Mouse (Mus musculus): ENCODE results near the gene Slc1a1. TPM values are rescaled to one million over a fixed set of nuclear protein-coding genes. Genes with fewer than 3 reads are reported as not detected.

Slc1a1 gene
- polyA plus RNA-seq, 1 experiment = 23.4 TPM

GRCm38 (mm10) chr19:28929034-28929433 is 94.2 kb downstream of the Slc1a1 start:
- TF ChIP-seq CTCF (IDR thresholded peaks at IDR 0.05; ENCODE audit: extremely low read depth, insufficient read length, insufficient replicate concordance, low read depth, low read length) (no peak), POLR2A (IDR thresholded peaks at IDR 0.05; ENCODE audit: low read depth, low read length) (no peak)
- no peak overlapping the region for H3K27ac ChIP-seq (ENCODE audit: insufficient read depth, low read depth, low read length)

GRCm38 (mm10) chr19:28934897-28935296 is 100.0 kb downstream of the Slc1a1 start:
- WGBS = 37% methylated on average over 3 of the region's 3 CpGs
- H3K27ac ChIP-seq (ENCODE audit: insufficient read depth, low read depth, low read length) = no peak overlapping the region
- H3K27me3 ChIP-seq (ENCODE audit: control insufficient read depth, insufficient read depth, low read length) = no peaks in the 10 kb centered on the region
- H3K4me3 ChIP-seq (ENCODE audit: low read depth, low read length) = no peak overlapping the region
- no peaks in the 10 kb centered on the region for H3K36me3 ChIP-seq (ENCODE audit: control insufficient read depth, insufficient read depth, low read length)
- peaks cover 3% of the 10 kb centered on the region; the same call in 1 of the 2 replicates for H3K4me1 ChIP-seq (ENCODE audit: control insufficient read depth, insufficient read depth, insufficient read length, low read length)
- TF ChIP-seq CTCF (IDR thresholded peaks at IDR 0.05; ENCODE audit: extremely low read depth, insufficient read length, insufficient replicate concordance, low read depth, low read length) (no peak), POLR2A (IDR thresholded peaks at IDR 0.05; ENCODE audit: low read depth, low read length) (no peak)

More at GRCm38 (mm10) chr19:28929034-28929433, 94.2 kb downstream of the Slc1a1 start:
- Histone ChIP-seq H3K36me3 (ENCODE audit: control insufficient read depth, insufficient read depth, low read length) (no peaks in the 10 kb centered on the region), H3K27me3 (ENCODE audit: control insufficient read depth, insufficient read depth, low read length) (no peaks in the 10 kb centered on the region), H3K4me3 (ENCODE audit: low read depth, low read length) (no peak overlapping the region), H3K4me1 (ENCODE audit: control insufficient read depth, insufficient read depth, insufficient read length, low read length) (no peaks in the 10 kb centered on the region)

GRCm38 (mm10) chr19:28940135-28940874 is 105.5 kb downstream of the Slc1a1 start:
- H3K4me1 ChIP-seq (ENCODE audit: control insufficient read depth, insufficient read depth, insufficient read length, low read length) = no peaks in the 10 kb centered on the region
- no peaks in the 10 kb centered on the region for H3K27me3 ChIP-seq (ENCODE audit: control insufficient read depth, insufficient read depth, low read length)
- TF ChIP-seq CTCF (IDR thresholded peaks at IDR 0.05; ENCODE audit: extremely low read depth, insufficient read length, insufficient replicate concordance, low read depth, low read length) (no peak), POLR2A (IDR thresholded peaks at IDR 0.05; ENCODE audit: low read depth, low read length) (no peak)
- H3K4me3 ChIP-seq (ENCODE audit: low read depth, low read length) = no peak overlapping the region
- WGBS = 79% methylated on average over 9 of the region's 9 CpGs
- H3K36me3 ChIP-seq (ENCODE audit: control insufficient read depth, insufficient read depth, low read length) = no peaks in the 10 kb centered on the region
- H3K27ac ChIP-seq (ENCODE audit: insufficient read depth, low read depth, low read length) = no peak overlapping the region

GRCm38 (mm10) chr19:28941271-28941670 is 106.4 kb downstream of the Slc1a1 start:
- Histone ChIP-seq H3K27me3 (ENCODE audit: control insufficient read depth, insufficient read depth, low read length) (no peaks in the 10 kb centered on the region), H3K4me1 (ENCODE audit: control insufficient read depth, insufficient read depth, insufficient read length, low read length) (no peaks in the 10 kb centered on the region), H3K36me3 (ENCODE audit: control insufficient read depth, insufficient read depth, low read length) (no peaks in the 10 kb centered on the region), H3K27ac (ENCODE audit: insufficient read depth, low read depth, low read length) (no peak overlapping the region), H3K4me3 (ENCODE audit: low read depth, low read length) (no peak overlapping the region)
- WGBS = 83% methylated on average over 4 of the region's 4 CpGs
- TF ChIP-seq POLR2A (IDR thresholded peaks at IDR 0.05; ENCODE audit: low read depth, low read length) = no peak
- TF ChIP-seq CTCF (IDR thresholded peaks at IDR 0.05; ENCODE audit: extremely low read depth, insufficient read length, insufficient replicate concordance, low read depth, low read length) = no peak

GRCm38 (mm10) chr19:28946782-28947181 is 111.9 kb downstream of the Slc1a1 start:
- 35% methylated on average over 4 of the region's 4 CpGs for WGBS
- Histone ChIP-seq H3K27me3 (ENCODE audit: control insufficient read depth, insufficient read depth, low read length) (no peaks in the 10 kb centered on the region), H3K27ac (ENCODE audit: insufficient read depth, low read depth, low read length) (no peak overlapping the region), H3K4me1 (ENCODE audit: control insufficient read depth, insufficient read depth, insufficient read length, low read length) (no peaks in the 10 kb centered on the region), H3K36me3 (ENCODE audit: control insufficient read depth, insufficient read depth, low read length) (no peaks in the 10 kb centered on the region), H3K4me3 (ENCODE audit: low read depth, low read length) (no peak overlapping the region)
- TF ChIP-seq POLR2A (IDR thresholded peaks at IDR 0.05; ENCODE audit: low read depth, low read length) = no peak
- no peak for TF ChIP-seq CTCF (IDR thresholded peaks at IDR 0.05; ENCODE audit: extremely low read depth, insufficient read length, insufficient replicate concordance, low read depth, low read length)

- no peaks in the 10 kb centered on the region for H3K4me1 ChIP-seq (ENCODE audit: control insufficient read depth, insufficient read depth, insufficient read length, low read length)
- H3K27me3 ChIP-seq (ENCODE audit: control insufficient read depth, insufficient read depth, low read length) = no peaks in the 10 kb centered on the region
- WGBS = 18% methylated on average over 2 of the region's 2 CpGs
These were observed 112.5 kb downstream of the Slc1a1 start for GRCm38 (mm10) chr19:28947311-28947710.

GRCm38 (mm10) chr19:28951251-28951650 is 116.4 kb downstream of the Slc1a1 start:
- no peak overlapping the region for H3K4me3 ChIP-seq (ENCODE audit: low read depth, low read length)
- no peaks in the 10 kb centered on the region for H3K27me3 ChIP-seq (ENCODE audit: control insufficient read depth, insufficient read depth, low read length)
- 80% methylated on average over 5 of the region's 5 CpGs for WGBS
- TF ChIP-seq POLR2A (IDR thresholded peaks at IDR 0.05; ENCODE audit: low read depth, low read length) = no peak
- TF ChIP-seq CTCF (IDR thresholded peaks at IDR 0.05; ENCODE audit: extremely low read depth, insufficient read length, insufficient replicate concordance, low read depth, low read length) = no peak
- H3K4me1 ChIP-seq (ENCODE audit: control insufficient read depth, insufficient read depth, insufficient read length, low read length) = no peaks in the 10 kb centered on the region
- H3K36me3 ChIP-seq (ENCODE audit: control insufficient read depth, insufficient read depth, low read length) = no peaks in the 10 kb centered on the region
- H3K27ac ChIP-seq (ENCODE audit: insufficient read depth, low read depth, low read length) = no peak overlapping the region

More at GRCm38 (mm10) chr19:28947311-28947710, 112.5 kb downstream of the Slc1a1 start:
- Histone ChIP-seq H3K4me3 (ENCODE audit: low read depth, low read length) (no peak overlapping the region), H3K27ac (ENCODE audit: insufficient read depth, low read depth, low read length) (no peak overlapping the region), H3K36me3 (ENCODE audit: control insufficient read depth, insufficient read depth, low read length) (no peaks in the 10 kb centered on the region)
- no peak for TF ChIP-seq CTCF (IDR thresholded peaks at IDR 0.05; ENCODE audit: extremely low read depth, insufficient read length, insufficient replicate concordance, low read depth, low read length)
- TF ChIP-seq POLR2A (IDR thresholded peaks at IDR 0.05; ENCODE audit: low read depth, low read length) = no peak

Measured in small intestine, adult 2 months (tissue).